Mouse (Mus musculus): ENCODE measurements at regions not wholly inside any gene's neighbourhood (a gene's known extent, or its start where the extent isn't known, plus 50 kb on each side); places are given as distances from the start of the nearest gene placed in this dataset.
A peak's percentile ranks its signal among the peaks of the same experiment; 100 is the strongest.
"Not testable (repeated sequence)": the region's sequence is repeated elsewhere in the genome, so short reads cannot be mapped to it uniquely, and the experiment has no call there.

GRCm38 (mm10) chrX:18727940-18728710 lies 266.9 kb upstream of the 4930578C19Rik start:
- no peak overlapping the region for H3K4me3 ChIP-seq
- no peak for TF ChIP-seq CTCF (IDR thresholded peaks at IDR 0.05)
- no peak for DNase-seq
- intact Hi-C loops (cut with DNase I) = no loop called here
- no peak overlapping the region for H3K27ac ChIP-seq

GRCm38 (mm10) chrX:18687216-18687615 lies 226.0 kb upstream of the 4930578C19Rik start:
- H3K4me3 ChIP-seq = no peak overlapping the region
- H3K27ac ChIP-seq = no peak overlapping the region
- intact Hi-C loops (cut with DNase I) = no loop called here
- no peak for DNase-seq
- peak; percentile 20; the same call in 1 of the 2 replicates for TF ChIP-seq CTCF (IDR thresholded peaks at IDR 0.05)

GRCm38 (mm10) chrX:18667251-18667650 lies 206.1 kb upstream of the 4930578C19Rik start:
- H3K27ac ChIP-seq; H3K4me3 ChIP-seq; DNase-seq; intact Hi-C loops (cut with DNase I): not testable (repeated sequence)

GRCm38 (mm10) chrX:18663101-18663500 lies 201.9 kb upstream of the 4930578C19Rik start:
- no peak for TF ChIP-seq CTCF (IDR thresholded peaks at IDR 0.05)
- DNase-seq = no peak
- intact Hi-C loops (cut with DNase I) = loop anchor here (5.0 kb wide), 1 partner anchor 1051 kb away; no protein-coding TSS in a partner anchor
- Histone ChIP-seq H3K27ac (no peak overlapping the region), H3K4me3 (no peak overlapping the region)

- no peak overlapping the region for H3K4me3 ChIP-seq
- intact Hi-C loops (cut with DNase I) = no loop called here
- no peak for DNase-seq
- no peak overlapping the region for H3K27ac ChIP-seq
- no peak for TF ChIP-seq CTCF (IDR thresholded peaks at IDR 0.05)
Observed at GRCm38 (mm10) chrX:18618581-18618980, 157.4 kb upstream of the 4930578C19Rik start.

All from gastrocnemius, adult 2 months (tissue).